Mouse (Mus musculus): ENCODE measurements at regions not wholly inside any gene's neighbourhood (a gene's known extent, or its start where the extent isn't known, plus 50 kb on each side); places are given as distances from the start of the nearest gene placed in this dataset.

- no peak for TF ChIP-seq CTCF (IDR thresholded peaks at IDR 0.05; ENCODE audit: low read depth)
- TF ChIP-seq EP300 (IDR thresholded peaks at IDR 0.05; ENCODE audit: low read depth) = no peak
These were observed 234.5 kb downstream of the Clic5 start for GRCm38 (mm10) chr17:44422865-44423264.
